Mouse (Mus musculus) CH12.LX (cell line): ENCODE data around the gene Tmem43. TPM values are rescaled to one million over a fixed set of nuclear protein-coding genes. Genes with fewer than 3 reads are reported as not detected.
A peak's percentile ranks its signal among the peaks of the same experiment; 100 is the strongest.

Experiments used
- DNase-seq: peaks from one replicate; pipeline ENCODE4 v3.0.0-alpha.2; 2013; ENCODE audit errors: extremely low read depth
- H3K27ac ChIP-seq: 2 replicates; pipeline ENCODE4 v1.5.1; 2012; ENCODE audit warnings: low read depth, mild to moderate bottlenecking, control low read depth, moderate library complexity; ENCODE audit not compliant: insufficient read depth
- H3K27me3 ChIP-seq: replicated peaks from 2 replicates; pipeline ENCODE3; 2012; ENCODE audit warnings: inconsistent platforms
- H3K36me3 ChIP-seq, 2 experiments: replicated peaks in 1 of 2; 2 replicates each; pipeline versions ENCODE3 to v1.6.1; 2012; ENCODE audit warnings: inconsistent platforms in 1 of 2, low read length in 1 of 2, mild to moderate bottlenecking in 1 of 2, mixed read lengths in 1 of 2, moderate library complexity in 1 of 2; ENCODE audit not compliant: control insufficient read depth in 1 of 2, insufficient read depth in 1 of 2
- H3K4me1 ChIP-seq, 2 experiments: 2 replicates each; pipeline ENCODE4 v1.6.1; 2012; ENCODE audit warnings: inconsistent platforms in 1 of 2, moderate library complexity in 1 of 2; ENCODE audit not compliant: insufficient read depth in 2 of 2, control insufficient read depth in 1 of 2
- H3K4me2 ChIP-seq: 2 replicates; pipeline ENCODE4 v1.6.1; 2012; ENCODE audit warnings: low read depth, mild to moderate bottlenecking, control low read depth; ENCODE audit not compliant: poor library complexity, insufficient read depth, severe bottlenecking
- H3K4me3 ChIP-seq, 3 experiments: fragments of 150-350 bp in 1 of 3; sonication (generic) in 1 of 3; replicated peaks in 1 of 3; 2 replicates each; pipeline versions ENCODE3 to v1.5.1; 2011 to 2012; ENCODE audit warnings: low read depth in 2 of 3, low read length in 2 of 3, mild to moderate bottlenecking in 2 of 3, moderate library complexity in 2 of 3, control low read depth in 1 of 3, improper control_type of control experiment in 1 of 3, inconsistent platforms in 1 of 3, mixed read lengths in 1 of 3; ENCODE audit not compliant: poor library complexity in 1 of 3
- H3K79me2 ChIP-seq: replicated peaks from 2 replicates; pipeline ENCODE4 v1.6.1; 2012; ENCODE audit warnings: mild to moderate bottlenecking, moderate library complexity; ENCODE audit not compliant: control insufficient read depth, poor library complexity, insufficient read depth, severe bottlenecking; ENCODE audit errors: extremely low read depth
- H3K9ac ChIP-seq: 2 replicates; pipeline ENCODE4 v1.6.1; 2012; ENCODE audit warnings: low read depth, mild to moderate bottlenecking, control low read depth, moderate library complexity; ENCODE audit not compliant: insufficient read depth
- H3K9me3 ChIP-seq: replicated peaks from 2 replicates; pipeline ENCODE3; 2012; ENCODE audit warnings: low read length, inconsistent platforms, mixed read lengths
- CHD2 ChIP-seq: IDR thresholded peaks from 2 replicates; pipeline ENCODE4 v1.6.1; 2011; ENCODE audit warnings: low read length, improper control_type of control experiment
- ELF1 ChIP-seq: IDR thresholded peaks from 2 replicates; pipeline ENCODE4 v1.6.1; 2014; ENCODE audit warnings: low read depth, mild to moderate bottlenecking, inconsistent platforms, low read length, improper control_type of control experiment
- ETS1 ChIP-seq: conservative IDR thresholded peaks from 2 replicates; pipeline ENCODE4 v1.6.1; 2012; ENCODE audit warnings: low read depth, mild to moderate bottlenecking, inconsistent platforms, low read length, improper control_type of control experiment, moderate library complexity
- GABPA ChIP-seq: IDR thresholded peaks from 2 replicates; pipeline ENCODE4 v1.6.1; 2012; ENCODE audit warnings: low read depth, low read length, improper control_type of control experiment, inconsistent platforms; ENCODE audit not compliant: insufficient replicate concordance
- HCFC1 ChIP-seq: IDR thresholded peaks from 2 replicates; pipeline ENCODE4 v1.6.1; 2012; ENCODE audit warnings: low read depth, mild to moderate bottlenecking, inconsistent platforms, low read length, improper control_type of control experiment
- JUN ChIP-seq: IDR thresholded peaks from 2 replicates; pipeline ENCODE4 v1.6.1; 2011; ENCODE audit warnings: low read depth, mild to moderate bottlenecking, low read length, improper control_type of control experiment, moderate library complexity; ENCODE audit not compliant: insufficient read depth
- JUND ChIP-seq: conservative IDR thresholded peaks from 2 replicates; pipeline ENCODE4 v1.6.1; 2011; ENCODE audit warnings: low read depth, low read length, improper control_type of control experiment
- KAT2A ChIP-seq: IDR thresholded peaks from 2 replicates; pipeline ENCODE4 v1.6.1; 2012; ENCODE audit warnings: low read length, improper control_type of control experiment, inconsistent platforms; ENCODE audit not compliant: insufficient replicate concordance
- MAFK ChIP-seq: IDR thresholded peaks from 2 replicates; pipeline ENCODE4 v1.6.1; 2011; ENCODE audit warnings: low read length, improper control_type of control experiment; ENCODE audit not compliant: insufficient replicate concordance
- MAX ChIP-seq: IDR thresholded peaks from 2 replicates; pipeline ENCODE4 v1.6.1; 2011; ENCODE audit warnings: low read length, improper control_type of control experiment
- MAZ ChIP-seq: IDR thresholded peaks from 2 replicates; pipeline ENCODE4 v1.6.1; 2012; ENCODE audit warnings: low read depth, mild to moderate bottlenecking, inconsistent platforms, low read length, improper control_type of control experiment, moderate library complexity
- PAX5 ChIP-seq: IDR thresholded peaks from 2 replicates; pipeline ENCODE4 v1.6.1; 2012; ENCODE audit warnings: low read length, inconsistent platforms, mixed read lengths
- RCOR1 ChIP-seq: conservative IDR thresholded peaks from 2 replicates; pipeline ENCODE4 v1.6.1; 2012; ENCODE audit warnings: low read depth, mild to moderate bottlenecking, inconsistent platforms, low read length, improper control_type of control experiment
- TCF12 ChIP-seq: IDR thresholded peaks from 2 replicates; pipeline ENCODE4 v1.6.1; 2014; ENCODE audit warnings: low read depth, mild to moderate bottlenecking, inconsistent platforms, low read length, improper control_type of control experiment
- USF2 ChIP-seq: conservative IDR thresholded peaks from 2 replicates; pipeline ENCODE4 v1.6.1; 2011; ENCODE audit warnings: low read depth, low read length, improper control_type of control experiment
- ZMIZ1 ChIP-seq: IDR thresholded peaks from 2 replicates; pipeline ENCODE4 v1.6.1; 2012; ENCODE audit warnings: low read depth, mild to moderate bottlenecking, inconsistent platforms, low read length, improper control_type of control experiment
- ZNF384 ChIP-seq: IDR thresholded peaks from 2 replicates; pipeline ENCODE4 v1.6.1; 2012; ENCODE audit warnings: low read depth, low read length, improper control_type of control experiment, inconsistent platforms
- dilution Hi-C: fragments of 300-500 bp; cut with MboI; formaldehyde crosslinking; loops from 2 replicates; pipeline ENCODE4 v1.14.3; 2020; ENCODE audit warnings: low sequenced_read_pairs; ENCODE audit not compliant: extremely low pct_unique_long_range_greater_than_20kb, extremely low pct_ligation_motif_present
- in situ Hi-C: fragments of 300-500 bp; cut with MboI; formaldehyde crosslinking; loops from 3 replicates; pipeline ENCODE4 v1.14.3; 2019; ENCODE audit warnings: low sequenced_read_pairs, low pct_ligation_motif_present, low pct_unique_long_range_greater_than_20kb, mixed read lengths
- polyA plus RNA-seq: library from polyadenylated mRNA; unstranded; fragments of >175 nt; gene quantifications from 2 replicates; pipeline ENCODE4 v1.2.1, GENCODE M21; 2012; ENCODE audit warnings: low read depth; ENCODE audit not compliant: insufficient read length
- total RNA-seq, 2 experiments: library from RNA; depleted of rRNA; stranded (reverse); fragments of 300-350 nt in 1 of 2; fragments of >200 nt in 1 of 2; gene quantifications; 2 replicates each; pipeline ENCODE4 v1.2.3; 2012 to 2014

Tmem43 gene
- total and polyA plus RNA-seq, 3 experiments, result 19.2 to 29.7 (median 25.0) TPM

GRCm38 (mm10) chr6:91472868-91473804 is at the start of gene Tmem43, which contains the start of gene Chchd4 (continued):
- peak; percentile 100 for TF ChIP-seq KAT2A

- in situ Hi-C loops (loop anchor here (25.0 kb wide), 1 partner anchor 262 kb away; the partner anchor contains the start of gene Hdac11), dilution Hi-C loops (no loop called here)
- Histone ChIP-seq H3K36me3 (no peaks in the 10 kb centered on the region), H3K4me2 (no peak overlapping the region), H3K27ac (no peak overlapping the region), H3K9ac (no peak overlapping the region), H3K9me3 (no peaks in the 10 kb centered on the region), H3K27me3 (peaks cover 74% of the 10 kb centered on the region), H3K4me1 (no peaks in the 10 kb centered on the region), H3K4me3 (no peak overlapping the region), H3K79me2 (no peaks in the 10 kb centered on the region)
- TF ChIP-seq JUN, result no peak
- no peak for TF ChIP-seq MAZ
- TF ChIP-seq RCOR1, result no peak
- TF ChIP-seq MAFK, result no peak
- TF ChIP-seq USF2, result no peak
- no peak for TF ChIP-seq JUND
- no peak for TF ChIP-seq MAX
- no peak for TF ChIP-seq TCF12
- no peak for TF ChIP-seq ETS1
- no peak for TF ChIP-seq ELF1
- no peak for TF ChIP-seq ZNF384
- no peak for TF ChIP-seq HCFC1
- no peak for TF ChIP-seq GABPA
- TF ChIP-seq ZMIZ1, result no peak
- TF ChIP-seq PAX5, result no peak
- TF ChIP-seq CHD2, result no peak
- no peak for DNase-seq
Observed at GRCm38 (mm10) chr6:91424151-91424550, 49.4 kb upstream of the Tmem43 start.
